Mouse (Mus musculus) ovary, postnatal 36 days (tissue): ENCODE results near the gene Sft2d2.

Source experiments
- DNase-seq: peaks from one replicate; pipeline ENCODE4 v3.0.0; 2022; ENCODE audit warnings: low spot score, mixed read lengths

Sft2d2 gene

GRCm38 (mm10) chr1:165193880-165194661 lies at the start of gene Sft2d2:
Gene Sft2d2 (minus strand): TSS chr1:165194438.
- peak; percentile 94 for DNase-seq

- peak; percentile 95 for DNase-seq
These were observed 42.4 kb upstream of the Sft2d2 start, which contains the start of gene Tiprl for GRCm38 (mm10) chr1:165236321-165237298. Gene Tiprl (minus strand): TSS chr1:165236996.

GRCm38 (mm10) chr1:165235846-165236245 lies 41.6 kb upstream of the Sft2d2 start:
- no peak for DNase-seq

GRCm38 (mm10) chr1:165233806-165234205 lies 39.6 kb upstream of the Sft2d2 start:
- no peak for DNase-seq

GRCm38 (mm10) chr1:165230691-165231090 lies 36.5 kb upstream of the Sft2d2 start:
- DNase-seq, result no peak

GRCm38 (mm10) chr1:165229577-165229976 lies 35.3 kb upstream of the Sft2d2 start:
- DNase-seq, result no peak

- no peak for DNase-seq
These were observed 22.9 kb upstream of the Sft2d2 start for GRCm38 (mm10) chr1:165217023-165217589.

GRCm38 (mm10) chr1:165215831-165216230 lies 21.6 kb upstream of the Sft2d2 start:
- DNase-seq, result no peak

- no peak for DNase-seq
These were observed 11.4 kb upstream of the Sft2d2 start for GRCm38 (mm10) chr1:165205591-165205990.

- DNase-seq, result no peak
These were observed 9.3 kb upstream of the Sft2d2 start for GRCm38 (mm10) chr1:165203488-165204035.

- no peak for DNase-seq
These were observed 7.3 kb upstream of the Sft2d2 start for GRCm38 (mm10) chr1:165201445-165202012.

GRCm38 (mm10) chr1:165200748-165201147 lies 6.5 kb upstream of the Sft2d2 start:
- DNase-seq, result no peak

- no peak for DNase-seq
These were observed 5.4 kb upstream of the Sft2d2 start for GRCm38 (mm10) chr1:165199639-165200038.

- no peak for DNase-seq
These were observed 4.7 kb upstream of the Sft2d2 start for GRCm38 (mm10) chr1:165198951-165199350.

- DNase-seq, result no peak
These were observed 3.6 kb upstream of the Sft2d2 start for GRCm38 (mm10) chr1:165197875-165198274.

- DNase-seq, result no peak
These were observed 1.2 kb upstream of the Sft2d2 start for GRCm38 (mm10) chr1:165195396-165195960.

GRCm38 (mm10) chr1:165194662-165195013 lies 400 bp upstream of the Sft2d2 start:
- DNase-seq, result no peak

- DNase-seq, result no peak
These were observed 812 bp downstream of the Sft2d2 start for GRCm38 (mm10) chr1:165193426-165193825.

GRCm38 (mm10) chr1:165192714-165193264 lies 1.4 kb downstream of the Sft2d2 start:
- DNase-seq, result no peak

GRCm38 (mm10) chr1:165192102-165192501 lies 2.1 kb downstream of the Sft2d2 start:
- no peak for DNase-seq

- no peak for DNase-seq
These were observed 2.6 kb downstream of the Sft2d2 start for GRCm38 (mm10) chr1:165191611-165192010.
